Mouse (Mus musculus) left cerebral cortex, adult 18-20 months (tissue): ENCODE data around the gene Gm10681. TPM values are rescaled to one million over a fixed set of nuclear protein-coding genes. Genes with fewer than 3 reads are reported as not detected.
"Not testable (repeated sequence)": the region's sequence is repeated elsewhere in the genome, so short reads cannot be mapped to it uniquely, and the experiment has no call there.

Source experiments
- DNase-seq, 2 experiments: peaks; one replicate each; pipeline ENCODE4 v3.0.0; 2021 to 2022; ENCODE audit warnings: low spot score in 2 of 2, mixed read lengths in 1 of 2
- long read RNA-seq, 2 experiments: library from polyadenylated mRNA; stranded (forward); transcript quantifications; one replicate each; pipeline ENCODE4 v2.0.0; 2021
- total RNA-seq, 2 experiments: library from RNA; stranded (reverse); gene quantifications; 2 replicates each; pipeline ENCODE4 v1.2.3; 2021

Gm10681 gene
- not detected for total RNA-seq
- long read RNA-seq, experiment 1, result 0 reads
- long read RNA-seq, experiment 2, result 0 reads

DNA sequence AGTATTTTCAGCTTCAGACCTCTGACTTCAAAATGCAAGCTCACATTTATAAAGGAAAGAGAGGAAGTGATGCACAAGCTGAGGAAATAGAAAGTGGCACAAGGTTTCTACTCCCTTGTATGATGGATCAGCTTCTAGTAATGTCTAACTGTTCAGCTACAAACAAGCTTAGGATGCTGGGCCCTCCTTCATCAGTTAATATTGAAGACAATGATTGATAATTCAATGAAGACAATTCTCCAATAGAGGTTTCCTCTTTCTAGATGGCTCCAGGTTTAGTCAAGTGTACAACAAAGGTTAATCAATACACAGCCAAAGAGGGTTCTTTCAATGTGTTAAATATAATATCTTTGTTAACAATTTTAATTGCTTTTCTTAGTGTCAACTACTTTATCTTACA, at the start of gene Gm10681:
Gene Gm10681 (minus strand): TSS at position 101 of the 400 bp plus-strand sequence.
- DNase-seq, result no peak

DNA sequence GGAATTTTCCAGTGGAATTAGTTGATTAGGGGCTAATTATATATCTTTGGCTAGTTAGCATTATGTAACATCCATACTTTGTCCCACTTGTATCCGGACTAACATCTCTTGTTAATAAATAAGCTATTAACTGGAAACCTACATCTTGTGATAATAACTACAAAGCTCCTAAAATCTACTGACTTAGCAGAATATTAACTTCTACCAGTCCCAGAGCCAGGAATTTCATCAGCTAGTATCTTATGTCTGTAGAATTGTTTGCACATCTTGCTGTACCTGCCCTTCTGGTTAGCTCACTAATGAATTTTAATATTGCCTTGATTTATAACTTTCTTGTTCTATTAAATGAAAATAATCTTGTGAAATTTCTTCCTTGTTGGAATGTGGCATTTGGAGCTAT, 46.5 kb upstream of the Gm10681 start:
- no peak for DNase-seq

DNA sequence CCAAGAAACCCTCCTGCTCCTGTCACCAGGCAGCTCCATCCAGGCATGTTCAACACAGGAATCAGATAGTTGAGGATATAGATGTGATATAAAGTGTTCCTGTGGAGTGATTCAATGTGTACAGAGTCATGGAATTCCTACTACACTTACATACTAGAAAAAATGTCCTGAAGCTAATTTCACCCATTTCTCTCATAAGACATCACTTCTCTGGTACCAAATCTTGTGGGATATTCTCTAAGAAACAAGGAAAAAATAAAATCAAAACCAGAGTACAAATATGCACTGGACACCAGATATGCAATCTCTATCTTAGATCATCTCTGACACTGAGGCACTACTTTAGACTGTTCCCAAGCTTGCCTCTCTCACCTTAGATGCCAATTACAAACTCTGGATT, 41.5 kb upstream of the Gm10681 start, which contains the start of gene Hsd3b5:
Gene Hsd3b5 (minus strand): TSS at position 101 of the 400 bp plus-strand sequence.
- no peak for DNase-seq

DNA sequence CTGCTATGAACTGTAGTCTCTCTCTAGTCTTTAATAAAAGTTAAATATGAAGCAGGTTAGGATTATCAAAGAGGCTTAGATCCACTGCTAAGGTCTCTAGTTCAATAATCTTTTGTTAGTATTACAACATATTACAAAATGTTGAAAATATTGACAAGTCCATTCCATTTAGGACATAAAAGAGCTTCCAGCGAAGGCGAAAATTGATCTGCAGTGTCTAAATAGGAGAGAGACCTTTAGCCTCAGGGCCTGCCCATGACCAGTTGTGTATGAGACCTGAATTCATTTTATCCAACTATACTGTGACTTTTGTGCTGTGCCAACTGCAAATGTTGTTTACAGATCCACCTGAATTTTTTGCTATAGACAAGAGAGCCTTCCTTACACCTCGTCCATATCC, 41.0 kb upstream of the Gm10681 start:
- no peak for DNase-seq

DNA sequence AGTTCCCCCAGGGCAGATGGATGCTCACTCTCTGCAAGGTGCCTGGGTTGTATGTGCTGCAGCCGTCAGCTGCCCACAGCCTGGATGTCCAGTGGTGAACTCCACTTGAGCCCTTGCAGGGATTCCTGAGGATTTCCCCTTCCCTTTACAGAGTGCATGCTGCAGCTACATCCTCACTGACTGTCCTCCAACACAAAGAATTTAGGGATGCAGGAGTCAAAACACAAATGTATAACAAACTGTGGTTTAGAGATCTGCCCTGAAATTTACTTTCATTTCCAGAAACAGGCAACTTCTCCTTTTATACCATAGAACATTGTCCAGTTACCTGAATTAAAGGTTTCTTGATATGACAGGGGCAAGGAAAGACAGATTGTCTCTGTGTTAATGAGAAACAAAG, 28.2 kb upstream of the Gm10681 start:
- not testable (repeated sequence) for DNase-seq

DNA sequence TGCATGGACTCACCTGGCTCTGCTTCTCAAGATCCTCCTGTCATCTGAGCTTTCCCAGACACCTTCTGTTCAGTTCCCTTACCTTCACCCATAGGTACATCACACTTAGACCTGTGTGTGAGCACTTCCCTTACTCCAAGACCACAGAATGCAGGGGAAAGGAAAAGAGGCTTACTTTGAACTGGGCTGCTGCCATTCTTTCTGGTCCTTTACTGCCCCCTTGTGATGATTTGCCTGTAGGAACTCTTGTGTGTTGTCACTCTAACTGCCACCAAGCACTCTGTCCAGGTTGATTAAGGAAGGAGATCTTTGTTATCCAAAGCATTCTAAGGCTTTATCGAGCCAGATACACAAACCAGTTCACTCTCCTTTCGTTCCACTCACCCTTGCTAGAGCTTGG, 27.6 kb upstream of the Gm10681 start:
- not testable (repeated sequence) for DNase-seq

DNA sequence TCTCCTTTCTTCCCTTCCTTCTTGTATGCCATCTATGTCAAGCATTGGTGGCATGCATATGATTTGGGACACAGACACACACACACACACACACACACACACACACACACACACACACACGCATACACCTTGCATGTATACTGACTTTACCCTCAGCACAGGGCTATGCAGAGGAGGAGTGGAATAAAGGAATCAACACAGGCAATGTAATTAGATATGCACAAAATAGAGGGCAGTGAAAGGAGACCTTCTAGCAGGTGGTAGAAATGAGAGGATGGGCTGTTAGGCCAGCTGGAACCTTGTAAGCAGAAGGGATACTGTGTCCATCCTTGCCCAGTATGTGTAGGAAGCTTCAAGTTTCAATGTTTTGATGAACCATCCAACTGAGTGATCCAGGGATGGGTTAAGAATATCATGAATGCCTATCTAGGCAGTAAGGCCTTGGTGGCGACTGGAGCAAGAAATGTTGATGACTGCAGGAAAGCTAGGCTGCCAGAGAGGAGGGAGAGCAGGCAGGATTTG, 25.9 kb upstream of the Gm10681 start:
- DNase-seq, result not testable (repeated sequence)

DNA sequence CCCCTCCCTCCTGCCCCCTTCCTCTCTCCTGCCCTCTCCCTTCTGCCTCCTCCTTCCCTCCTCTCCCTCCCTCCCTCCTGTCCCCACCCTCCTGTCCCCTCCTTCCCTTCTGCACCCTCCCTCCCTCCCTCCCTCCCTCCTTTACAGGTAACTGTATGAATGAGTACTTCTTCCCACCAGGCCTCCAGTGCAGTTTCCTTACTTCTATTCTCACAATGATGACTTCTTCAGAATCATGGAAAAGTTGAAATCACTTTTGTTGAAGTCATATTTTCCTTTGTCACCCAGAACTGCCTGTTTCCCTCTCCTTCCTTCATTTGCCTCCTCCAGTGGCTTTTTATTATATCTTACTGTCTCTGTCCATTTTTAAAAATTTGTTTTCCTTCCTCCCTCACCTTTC, 25.4 kb upstream of the Gm10681 start:
- DNase-seq, result no peak

DNA sequence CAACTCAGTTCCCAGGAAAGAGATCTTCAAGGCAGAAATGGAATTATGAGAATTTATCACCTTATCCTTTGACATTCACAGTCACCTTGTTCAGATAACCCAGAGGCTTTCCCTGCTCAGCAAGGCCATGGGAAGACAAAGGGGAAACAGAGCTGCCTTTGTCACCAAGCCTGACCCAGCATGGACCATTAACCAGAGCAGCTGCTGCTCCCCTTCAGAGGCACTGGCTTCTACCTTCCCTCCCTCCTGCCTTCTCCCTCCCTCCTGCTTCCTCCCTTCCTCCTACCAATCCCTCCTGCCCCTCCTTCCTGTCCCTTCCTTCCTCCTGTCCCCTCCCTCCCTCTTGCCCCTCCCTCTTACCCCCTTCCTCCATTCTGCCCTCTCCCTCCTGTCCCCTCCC, 24.9 kb upstream of the Gm10681 start:
- DNase-seq, result not testable (repeated sequence)

DNA sequence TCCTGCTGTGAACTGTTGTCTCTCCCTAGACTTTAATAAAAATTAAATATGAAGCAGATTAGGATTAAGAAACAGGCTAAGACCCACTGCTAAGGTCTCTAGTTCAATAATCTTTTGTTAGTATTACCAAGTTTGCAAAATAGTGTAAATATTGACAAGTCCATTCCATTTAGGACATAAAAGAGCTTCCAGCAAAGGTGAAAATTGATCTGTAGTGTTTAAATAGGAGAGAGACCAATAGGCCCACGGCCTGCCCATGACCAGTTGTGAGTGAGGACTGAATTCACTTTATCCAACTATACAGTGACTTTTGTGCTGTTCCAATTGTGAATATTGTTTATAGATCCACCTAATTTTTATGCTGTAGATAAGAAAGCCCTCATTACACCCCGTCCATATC, 886 bp downstream of the Gm10681 start:
- DNase-seq, result no peak

DNA sequence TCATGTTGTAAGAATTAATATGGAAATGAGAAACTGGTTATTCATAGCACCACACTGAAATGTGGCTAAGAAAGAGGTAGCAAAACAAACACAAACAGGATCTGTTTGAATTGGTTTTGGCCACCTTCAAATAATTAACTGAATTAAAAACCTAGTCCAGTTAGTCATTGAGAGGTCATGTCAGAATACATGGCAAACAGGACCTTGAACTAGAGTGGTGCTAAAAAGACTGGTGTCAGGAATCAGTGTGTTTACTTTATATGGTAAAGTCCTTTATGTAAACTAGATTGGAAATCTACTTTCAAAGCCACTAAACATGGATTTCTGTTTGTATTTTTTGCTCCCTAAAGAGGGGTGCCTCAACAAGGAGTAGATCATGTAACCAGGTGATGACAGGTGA, 6.0 kb downstream of the Gm10681 start:
- not testable (repeated sequence) for DNase-seq

DNA sequence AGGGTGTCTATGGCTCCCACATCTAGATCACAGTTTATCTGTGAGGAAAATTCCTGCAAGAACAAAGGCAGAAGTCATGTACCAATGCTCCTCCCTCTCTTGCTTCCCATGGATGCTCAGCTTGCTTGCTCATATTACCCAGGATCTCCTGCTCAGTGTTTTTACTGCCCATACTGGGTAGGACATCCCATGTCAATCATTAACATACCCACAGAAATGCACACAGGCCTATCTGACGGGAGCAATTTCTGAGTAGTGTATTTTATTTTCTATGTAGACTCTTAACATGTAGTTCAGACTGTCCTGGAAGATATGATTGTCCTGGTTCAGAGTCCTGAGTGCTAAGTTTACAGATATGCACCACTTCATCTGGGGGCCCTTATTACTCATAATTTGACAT, 6.4 kb downstream of the Gm10681 start:
- not testable (repeated sequence) for DNase-seq

DNA sequence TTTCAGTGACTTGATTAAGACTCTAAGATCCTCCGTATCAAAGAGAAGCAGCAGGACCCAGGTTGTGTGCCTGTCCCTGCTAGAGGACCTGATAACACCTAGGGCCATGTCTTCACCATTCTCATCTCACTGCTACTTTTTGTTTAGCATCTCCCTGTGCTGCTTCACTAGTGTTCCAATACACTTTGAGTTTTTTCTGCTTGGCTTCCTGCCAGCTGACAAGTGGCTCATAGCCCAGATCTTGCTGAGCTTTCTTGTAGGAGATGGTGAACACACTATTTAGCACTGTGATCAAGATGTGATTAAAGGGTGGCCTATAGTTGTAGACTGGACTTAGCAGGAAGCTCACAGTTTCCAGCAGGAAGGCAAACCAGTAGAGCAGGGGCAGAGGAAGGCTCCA, 7.6 kb downstream of the Gm10681 start:
- DNase-seq, result peak; percentile 71 to 72

DNA sequence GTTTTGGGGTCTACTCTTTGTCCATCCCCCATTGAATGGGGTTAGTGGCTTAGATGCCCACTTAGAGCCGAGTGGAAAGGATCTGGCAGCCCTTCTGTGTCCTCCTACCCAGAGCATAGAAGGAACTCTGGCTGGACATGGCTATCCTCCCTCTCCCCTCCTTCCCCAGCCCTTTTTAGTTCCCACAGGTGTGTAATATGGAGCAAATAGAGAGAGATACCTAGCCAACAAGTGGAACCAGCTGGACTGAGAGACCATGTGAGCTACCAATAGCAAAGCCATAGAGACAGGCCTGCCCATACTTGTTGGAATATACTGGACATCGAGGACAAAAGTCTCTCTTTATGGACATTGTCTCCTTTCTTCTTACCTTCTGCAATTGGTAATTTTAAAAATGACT, 20.9 kb downstream of the Gm10681 start:
- not testable (repeated sequence) for DNase-seq

DNA sequence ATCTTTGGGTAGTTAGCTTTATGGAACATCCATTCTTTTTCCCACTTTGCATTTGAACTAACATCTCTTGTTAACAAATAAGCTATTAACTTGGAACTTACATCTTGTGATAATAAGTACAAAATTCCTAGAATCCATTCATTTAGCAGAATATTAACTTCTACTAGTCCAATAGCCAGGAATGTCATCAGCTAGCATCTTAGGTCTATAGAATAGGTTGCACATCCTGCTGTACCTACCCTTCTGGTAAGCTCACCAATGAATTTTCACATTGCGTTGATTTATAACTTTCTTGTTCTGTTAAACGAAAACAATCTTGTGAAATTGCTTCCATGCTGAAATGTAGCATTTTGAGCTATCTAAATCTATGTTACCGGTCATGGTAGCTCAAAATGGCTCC, 23.7 kb downstream of the Gm10681 start:
- DNase-seq, result not testable (repeated sequence)

DNA sequence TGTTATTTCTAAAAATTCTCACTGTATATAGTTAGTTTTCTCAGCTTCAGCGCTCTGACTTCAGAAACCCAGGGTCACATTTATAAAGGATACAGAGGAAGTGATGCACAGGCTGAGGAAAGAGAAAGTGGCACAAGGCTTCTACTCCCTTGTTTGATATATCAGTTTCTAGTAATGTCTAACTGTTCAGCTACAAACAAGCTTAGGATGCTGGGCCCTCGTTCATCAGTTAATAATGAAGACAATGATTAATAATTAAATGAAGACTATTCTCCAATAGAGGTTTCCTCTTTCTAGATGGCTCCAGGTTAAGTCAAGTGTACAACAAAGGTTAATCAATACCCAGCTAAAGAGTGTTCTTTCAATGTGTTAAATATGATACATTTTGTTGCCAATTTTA, 24.8 kb downstream of the Gm10681 start:
- DNase-seq, result not testable (repeated sequence)

DNA sequence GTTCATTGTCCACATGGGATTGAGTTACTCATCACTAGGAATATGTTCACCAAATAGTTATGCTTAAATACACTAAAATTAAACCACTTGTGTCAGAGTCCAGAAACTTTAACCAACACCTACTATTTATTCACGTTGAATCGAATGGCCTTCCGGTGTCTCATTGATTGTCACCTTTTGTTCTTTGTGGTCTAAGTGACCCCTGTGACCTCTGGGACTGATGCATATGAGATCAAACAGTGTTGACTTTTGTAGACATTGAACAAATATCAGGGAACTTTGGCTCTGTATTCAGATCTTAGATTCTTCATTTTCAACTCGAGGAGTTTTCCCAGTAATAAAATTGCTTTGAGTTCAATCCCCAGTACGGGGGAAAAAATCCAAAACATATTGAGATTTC, 27.9 kb downstream of the Gm10681 start:
- not testable (repeated sequence) for DNase-seq

DNA sequence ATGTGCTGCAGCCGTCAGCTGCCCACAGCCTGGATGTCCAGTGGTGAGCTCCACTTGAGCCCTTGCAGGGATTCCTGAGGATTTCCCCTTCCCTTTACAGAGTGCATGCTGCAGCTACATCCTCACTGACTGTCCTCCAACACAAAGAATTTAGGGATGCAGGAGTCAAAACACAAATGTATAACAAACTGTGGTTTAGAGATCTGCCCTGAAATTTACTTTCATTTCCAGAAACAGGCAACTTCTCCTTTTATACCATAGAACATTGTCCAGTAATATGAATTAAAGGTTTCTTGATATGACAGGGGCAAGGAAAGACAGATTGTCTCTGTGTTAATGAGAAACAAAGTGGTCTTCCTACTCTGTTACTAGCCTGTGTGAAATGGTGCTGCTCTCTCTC, 37.8 kb downstream of the Gm10681 start:
- DNase-seq, result not testable (repeated sequence)

DNA sequence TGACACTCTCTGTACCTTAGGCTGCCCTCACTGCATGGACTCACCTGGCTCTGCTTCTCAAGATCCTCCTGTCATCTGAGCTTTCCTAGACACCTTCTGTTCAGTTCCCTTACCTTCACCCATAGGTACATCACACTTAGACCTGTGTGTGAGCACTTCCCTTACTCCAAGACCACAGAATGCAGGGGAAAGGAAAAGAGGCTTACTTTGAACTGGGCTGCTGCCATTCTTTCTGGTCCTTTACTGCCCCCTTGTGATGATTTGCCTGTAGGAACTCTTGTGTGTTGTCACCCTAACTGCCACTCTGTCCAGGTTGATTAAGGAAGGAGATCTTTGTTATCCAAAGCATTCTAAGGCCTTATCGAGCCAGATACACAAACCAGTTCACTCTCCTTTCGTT, 38.4 kb downstream of the Gm10681 start:
- DNase-seq, result not testable (repeated sequence)

DNA sequence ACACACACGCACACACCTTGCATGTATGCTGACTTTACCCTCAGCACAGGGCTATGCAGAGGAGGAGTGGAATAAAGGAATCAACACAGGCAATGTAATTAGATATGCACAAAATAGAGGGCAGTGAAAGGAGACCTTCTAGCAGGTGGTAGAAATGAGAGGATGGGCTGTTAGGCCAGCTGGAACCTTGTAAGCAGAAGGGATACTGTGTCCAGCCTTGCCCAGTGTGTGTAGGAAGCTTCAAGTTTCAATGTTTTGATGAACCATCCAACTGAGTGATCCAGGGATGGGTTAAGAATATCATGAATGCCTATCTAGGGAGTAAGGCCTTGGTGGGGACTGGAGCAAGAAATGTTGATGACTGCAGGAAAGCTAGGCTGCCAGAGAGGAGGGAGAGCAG, 40.1 kb downstream of the Gm10681 start:
- DNase-seq, result not testable (repeated sequence)

DNA sequence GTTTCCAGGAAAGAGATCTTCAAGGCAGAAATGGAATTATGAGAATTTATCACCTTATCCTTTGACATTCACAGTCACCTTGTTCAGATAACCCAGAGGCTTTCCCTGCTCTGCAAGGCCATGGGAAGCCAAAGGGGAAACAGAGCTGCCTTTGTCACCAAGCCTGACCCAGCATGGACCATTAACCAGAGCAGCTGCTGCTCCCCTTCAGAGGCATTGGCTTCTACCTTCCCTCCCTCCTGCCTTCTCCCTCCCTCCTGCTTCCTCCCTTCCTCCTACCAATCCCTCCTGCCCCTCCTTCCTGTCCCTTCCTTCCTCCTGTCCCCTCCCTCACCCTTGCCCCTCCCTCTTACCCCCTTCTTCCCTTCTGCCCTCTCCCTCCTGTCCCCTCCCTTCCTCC, 41.0 kb downstream of the Gm10681 start:
- DNase-seq, result not testable (repeated sequence)

DNA sequence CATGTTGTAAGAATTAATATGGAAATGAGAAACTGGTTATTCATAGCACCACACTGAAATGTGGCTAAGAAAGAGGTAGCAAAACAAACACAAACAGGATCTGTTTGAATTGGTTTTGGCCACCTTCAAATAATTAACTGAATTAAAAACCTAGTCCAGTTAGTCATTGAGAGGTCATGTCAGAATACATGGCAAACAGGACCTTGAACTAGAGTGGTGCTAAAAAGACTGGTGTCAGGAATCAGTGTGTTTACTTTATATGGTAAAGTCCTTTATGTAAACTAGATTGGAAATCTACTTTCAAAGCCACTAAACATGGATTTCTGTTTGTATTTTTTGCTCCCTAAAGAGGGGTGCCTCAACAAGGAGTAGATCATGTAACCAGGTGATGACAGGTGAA, 63.6 kb downstream of the Gm10681 start:
- not testable (repeated sequence) for DNase-seq

DNA sequence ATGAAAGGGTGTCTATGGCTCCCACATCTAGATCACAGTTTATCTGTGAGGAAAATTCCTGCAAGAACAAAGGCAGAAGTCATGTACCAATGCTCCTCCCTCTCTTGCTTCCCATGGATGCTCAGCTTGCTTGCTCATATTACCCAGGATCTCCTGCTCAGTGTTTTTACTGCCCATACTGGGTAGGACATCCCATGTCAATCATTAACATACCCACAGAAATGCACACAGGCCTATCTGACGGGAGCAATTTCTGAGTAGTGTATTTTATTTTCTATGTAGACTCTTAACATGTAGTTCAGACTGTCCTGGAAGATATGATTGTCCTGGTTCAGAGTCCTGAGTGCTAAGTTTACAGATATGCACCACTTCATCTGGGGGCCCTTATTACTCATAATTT, 64.1 kb downstream of the Gm10681 start:
- DNase-seq, result not testable (repeated sequence)

DNA sequence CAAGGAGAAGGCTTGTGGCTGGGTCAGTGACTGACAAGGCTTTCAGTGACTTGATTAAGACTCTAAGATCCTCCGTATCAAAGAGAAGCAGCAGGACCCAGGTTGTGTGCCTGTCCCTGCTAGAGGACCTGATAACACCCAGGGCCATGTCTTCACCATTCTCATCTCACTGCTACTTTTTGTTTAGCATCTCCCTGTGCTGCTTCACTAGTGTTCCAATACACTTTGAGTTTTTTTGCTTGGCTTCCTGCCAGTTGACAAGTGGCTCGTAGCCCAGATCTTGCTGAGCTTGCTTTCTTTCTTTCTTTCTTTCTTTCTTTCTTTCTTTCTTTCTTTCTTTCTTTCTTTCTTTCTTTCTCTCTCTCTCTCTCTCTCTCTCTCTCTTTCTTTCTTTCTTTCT, 65.8 kb downstream of the Gm10681 start:
- not testable (repeated sequence) for DNase-seq
